Mouse (Mus musculus) adrenal gland, adult 8-10 months (tissue): ENCODE data around the gene Homer2. TPM values are rescaled to one million over a fixed set of nuclear protein-coding genes. Genes with fewer than 3 reads are reported as not detected.
A peak's percentile ranks its signal among the peaks of the same experiment; 100 is the strongest.

Source experiments
- DNase-seq: peaks from one replicate; pipeline ENCODE4 v3.0.0; 2022
- total RNA-seq, 4 experiments: library from RNA; stranded (reverse); gene quantifications; 2 replicates each; pipeline ENCODE4 v1.2.4; 2022

The Homer2 gene
- total RNA-seq, 4 experiments from 2014 or later, result 2.0 to 15.1 (median 7.6) TPM

GRCm38 (mm10) chr7:81585326-81585725 lies 122.0 kb downstream of the Homer2 start:
- DNase-seq, result no peak

GRCm38 (mm10) chr7:81583512-81583911 lies 123.8 kb downstream of the Homer2 start:
- DNase-seq, result no peak

GRCm38 (mm10) chr7:81579312-81579711 lies 128.0 kb downstream of the Homer2 start:
- DNase-seq, result no peak

- no peak for DNase-seq
Observed at GRCm38 (mm10) chr7:81578413-81578812, 128.9 kb downstream of the Homer2 start.

DNA sequence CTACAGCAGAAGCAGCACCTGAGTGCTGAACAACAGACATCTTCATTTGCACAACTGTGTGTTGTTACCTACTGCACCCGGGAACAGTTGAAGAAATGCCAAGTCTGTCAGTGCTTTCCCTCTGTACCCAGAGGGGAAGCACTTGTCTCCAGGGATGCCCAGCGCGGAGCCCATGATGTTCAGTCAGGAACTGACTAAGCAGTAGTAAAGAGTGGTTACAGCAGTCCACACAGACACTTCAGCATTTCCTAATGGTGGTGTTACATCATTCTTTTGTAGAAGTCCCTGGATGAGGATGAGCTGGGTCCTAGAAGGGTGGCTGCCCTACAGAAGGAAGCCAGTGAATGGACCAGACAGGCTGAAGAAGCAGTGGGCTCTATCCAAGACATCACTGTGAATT lies 129.5 kb downstream of the Homer2 start:
- no peak for DNase-seq

- no peak for DNase-seq
Observed at GRCm38 (mm10) chr7:81575606-81576005, 131.7 kb downstream of the Homer2 start.

DNA sequence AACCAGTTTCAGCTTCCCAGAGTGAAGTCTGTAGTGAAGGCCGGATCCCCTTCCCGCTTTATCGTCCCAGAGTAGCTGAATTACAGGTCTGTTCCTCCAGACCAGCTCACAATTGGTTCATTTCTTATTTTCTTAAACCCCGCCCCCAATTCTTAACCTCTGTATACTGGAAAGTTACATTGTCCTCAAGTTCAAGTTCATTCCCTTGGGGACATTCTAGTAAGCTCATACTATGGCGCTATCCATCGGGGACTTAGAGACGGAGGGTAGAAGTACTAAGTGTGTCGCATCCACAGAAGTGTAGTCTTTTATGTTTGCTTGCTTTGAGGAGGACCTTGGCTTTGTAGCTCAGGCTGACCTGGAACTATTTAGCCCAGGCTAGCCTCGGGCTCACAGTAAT lies 133.5 kb downstream of the Homer2 start:
- no peak for DNase-seq

DNA sequence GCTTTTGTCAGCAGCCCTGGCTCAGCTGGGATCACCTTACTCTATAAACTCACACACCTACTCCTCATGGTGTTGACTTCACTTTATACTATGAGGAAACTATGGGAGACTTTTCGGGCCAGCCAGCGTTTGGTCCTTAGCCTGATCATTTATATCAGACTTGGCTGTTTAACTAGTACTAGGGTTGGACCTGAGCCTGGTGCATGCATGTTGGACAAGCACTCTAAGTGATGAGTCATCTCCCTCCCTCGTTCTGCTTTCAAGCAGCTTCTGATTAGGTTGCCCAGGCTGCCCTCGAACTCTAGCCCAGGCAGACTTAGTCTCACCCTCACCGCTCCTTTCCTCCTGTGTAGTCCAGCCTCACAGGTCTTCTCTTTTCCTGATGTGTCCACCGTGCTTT lies 133.9 kb downstream of the Homer2 start:
- DNase-seq, result peak; percentile 37

GRCm38 (mm10) chr7:81572610-81573268 lies 134.6 kb downstream of the Homer2 start:
- DNase-seq, result no peak

DNA sequence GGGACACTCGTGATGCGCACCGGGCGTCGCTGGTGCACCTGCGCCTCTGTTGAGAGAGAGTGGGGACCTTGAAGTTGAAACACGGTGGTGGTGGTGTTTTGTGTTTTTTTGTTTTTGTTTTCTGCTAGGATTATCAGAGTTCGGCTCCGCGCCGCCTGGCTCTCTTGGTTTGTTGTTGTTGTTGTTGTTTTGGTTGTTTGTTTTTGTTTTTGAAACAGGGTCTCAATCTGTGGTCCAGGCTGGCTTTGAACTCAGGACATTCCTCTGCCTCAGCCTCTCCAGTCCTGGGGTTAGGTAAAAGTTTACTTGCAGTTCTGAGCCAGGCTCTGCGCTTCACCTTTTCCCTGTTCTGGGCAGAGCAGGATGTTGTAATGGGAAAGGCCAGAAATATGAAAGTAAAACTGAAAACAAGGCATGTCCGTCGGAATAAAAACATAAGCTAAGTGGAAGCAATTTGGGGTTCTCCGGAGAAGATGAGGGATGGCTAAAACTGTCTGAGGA lies 135.3 kb downstream of the Homer2 start:
- peak; percentile 16 for DNase-seq

- DNase-seq, result peak; percentile 92
Observed at GRCm38 (mm10) chr7:81571108-81571940, 136.0 kb downstream of the Homer2 start, which contains the start of gene Whamm. Gene Whamm, plus strand, starts transcription at chr7:81571266.

GRCm38 (mm10) chr7:81570752-81571107 lies 136.6 kb downstream of the Homer2 start:
- DNase-seq, result no peak

DNA sequence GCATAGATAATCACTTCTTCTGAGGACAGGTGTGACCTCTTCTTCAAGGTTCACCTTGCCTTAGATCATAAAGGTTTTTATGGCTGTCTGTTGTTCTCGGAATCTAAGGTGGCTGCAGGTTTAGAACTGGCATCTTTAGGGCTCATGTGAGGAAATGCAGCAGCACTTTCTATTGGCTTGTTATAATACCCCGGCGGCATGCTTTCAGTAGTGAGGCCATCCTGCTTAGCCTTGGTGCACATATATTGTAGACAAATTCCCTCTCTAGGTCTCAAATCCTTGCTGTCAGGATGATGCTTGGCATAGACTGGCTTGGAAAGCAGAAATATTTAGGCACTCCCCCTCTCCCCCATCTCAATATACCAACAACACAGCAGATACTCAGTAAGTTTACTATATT lies 137.1 kb downstream of the Homer2 start:
- DNase-seq, result no peak

DNA sequence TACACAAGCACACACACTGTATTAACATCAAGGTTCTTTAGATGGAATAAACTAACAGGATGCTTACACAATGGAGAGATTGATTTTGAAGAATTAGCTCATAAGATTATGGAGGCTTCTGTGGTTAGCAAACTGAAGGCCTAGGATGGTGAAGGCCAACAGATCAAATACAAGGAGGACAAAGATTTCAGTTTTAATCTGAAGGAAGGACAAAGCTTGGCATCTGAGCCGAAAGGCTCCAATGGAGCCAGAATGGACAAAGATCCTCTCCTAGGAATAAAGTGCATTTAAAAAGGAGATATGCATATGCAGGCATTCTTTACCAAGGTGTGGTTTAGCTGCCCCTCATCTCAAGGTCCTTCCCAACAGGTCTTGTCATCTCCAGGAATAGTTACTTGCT lies 137.5 kb downstream of the Homer2 start:
- DNase-seq, result no peak

GRCm38 (mm10) chr7:81567396-81567795 lies 139.9 kb downstream of the Homer2 start:
- no peak for DNase-seq

DNA sequence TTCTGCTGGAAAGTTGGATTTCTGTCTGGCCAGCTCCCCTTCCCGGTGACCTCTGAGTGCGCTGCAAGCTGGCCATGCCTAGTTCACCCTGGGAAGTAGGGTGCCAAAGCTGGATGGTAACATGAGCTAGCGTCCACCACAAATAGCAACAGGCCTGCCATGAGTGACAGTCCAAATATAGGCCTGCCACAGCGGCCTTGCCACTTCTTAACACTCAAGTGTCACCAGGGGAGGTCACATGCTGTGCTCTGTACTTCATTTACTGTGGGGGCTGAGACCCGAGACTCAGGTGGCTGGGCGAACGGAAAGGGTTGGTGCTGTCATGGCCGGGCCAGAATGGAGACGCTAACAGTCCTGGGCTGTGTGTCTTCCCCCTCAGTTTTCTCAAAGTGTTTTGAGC lies 140.4 kb downstream of the Homer2 start, which contains the start of gene Fsd2:
Gene Fsd2 (minus strand): TSS at position 53 of the 400 bp plus-strand sequence.
- DNase-seq, result no peak

DNA sequence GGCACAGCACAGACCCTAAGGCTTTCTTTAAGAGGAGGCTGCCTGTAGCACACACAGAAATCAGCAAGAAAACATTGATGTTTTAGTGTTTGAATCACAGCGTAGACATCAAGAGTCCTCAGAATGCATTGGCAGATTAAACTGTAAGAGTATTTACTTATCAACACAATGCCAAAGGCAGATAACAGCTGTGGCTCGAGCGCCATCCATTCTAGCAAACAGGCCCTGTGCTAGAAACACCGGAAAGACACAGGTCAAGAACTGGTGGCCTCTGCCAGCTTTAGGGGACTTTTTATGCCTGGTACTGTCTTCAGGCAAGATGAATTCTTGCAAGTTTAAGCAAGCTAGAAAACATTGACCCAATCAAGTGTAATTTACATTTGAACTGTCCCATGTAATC lies 141.0 kb downstream of the Homer2 start:
- no peak for DNase-seq

DNA sequence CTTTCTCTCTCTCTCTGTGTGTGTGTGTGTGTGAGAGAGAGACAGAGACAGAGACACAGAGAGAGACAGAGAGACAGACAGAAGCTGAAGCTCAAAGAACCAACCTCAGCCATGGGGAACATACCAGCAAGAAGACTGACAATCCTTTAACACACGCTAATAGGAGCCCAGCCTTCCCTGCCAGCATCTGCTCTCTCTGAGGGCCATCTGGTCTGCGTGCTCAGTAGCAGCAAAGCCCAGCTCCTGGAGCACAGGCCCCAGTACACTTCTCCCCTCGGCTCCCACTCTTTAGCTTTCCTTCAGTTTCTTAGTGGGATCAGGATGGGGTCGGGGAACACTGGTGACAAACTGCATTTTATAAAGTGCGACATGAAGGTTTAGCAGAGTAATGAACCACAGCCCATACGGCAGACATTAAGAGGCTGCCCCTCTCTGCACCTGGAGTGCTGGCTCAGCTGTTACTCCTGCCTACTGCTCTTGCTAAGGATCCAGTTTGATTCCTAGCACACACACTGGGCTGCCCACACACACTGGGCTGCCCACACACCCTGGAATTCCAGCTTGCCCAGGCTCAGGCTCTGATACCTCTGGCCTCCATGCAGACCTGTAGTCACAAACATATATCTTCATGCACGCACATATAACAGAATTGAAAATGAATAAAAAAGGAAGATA lies 141.8 kb downstream of the Homer2 start:
- no peak for DNase-seq

- DNase-seq, result no peak
Observed at GRCm38 (mm10) chr7:81564766-81565165, 142.6 kb downstream of the Homer2 start.

DNA sequence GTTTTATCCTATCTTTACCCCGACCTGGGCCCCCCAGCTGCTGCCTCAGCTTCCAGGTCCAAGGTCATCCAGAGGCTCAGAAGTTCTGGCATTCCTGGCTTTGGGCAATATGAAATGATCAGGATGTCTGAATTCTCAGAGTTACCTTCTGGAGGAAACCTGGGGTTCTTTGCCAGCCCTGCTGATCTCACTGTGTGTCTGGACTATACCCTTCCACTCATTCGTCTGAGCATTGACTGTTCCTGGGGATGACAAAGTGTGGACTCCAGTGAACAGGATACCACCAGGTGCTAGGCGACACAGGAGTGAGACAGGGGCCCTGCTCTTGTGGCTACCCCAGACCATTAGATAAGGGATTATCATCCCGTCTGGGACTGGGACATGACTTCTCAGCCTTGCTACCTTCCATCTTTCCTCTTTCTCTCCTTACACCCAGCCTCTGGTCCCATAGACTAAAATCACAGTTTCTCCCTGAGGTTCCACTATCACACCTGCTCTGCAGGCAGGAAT lies 143.8 kb downstream of the Homer2 start:
- no peak for DNase-seq

- DNase-seq, result no peak
Observed at GRCm38 (mm10) chr7:81561211-81561610, 146.1 kb downstream of the Homer2 start.

- no peak for DNase-seq
Observed at GRCm38 (mm10) chr7:81560101-81561049, 147.0 kb downstream of the Homer2 start.
